Mouse (Mus musculus): ENCODE results near the gene Hsp90ab1.

The Hsp90ab1 gene

DNA sequence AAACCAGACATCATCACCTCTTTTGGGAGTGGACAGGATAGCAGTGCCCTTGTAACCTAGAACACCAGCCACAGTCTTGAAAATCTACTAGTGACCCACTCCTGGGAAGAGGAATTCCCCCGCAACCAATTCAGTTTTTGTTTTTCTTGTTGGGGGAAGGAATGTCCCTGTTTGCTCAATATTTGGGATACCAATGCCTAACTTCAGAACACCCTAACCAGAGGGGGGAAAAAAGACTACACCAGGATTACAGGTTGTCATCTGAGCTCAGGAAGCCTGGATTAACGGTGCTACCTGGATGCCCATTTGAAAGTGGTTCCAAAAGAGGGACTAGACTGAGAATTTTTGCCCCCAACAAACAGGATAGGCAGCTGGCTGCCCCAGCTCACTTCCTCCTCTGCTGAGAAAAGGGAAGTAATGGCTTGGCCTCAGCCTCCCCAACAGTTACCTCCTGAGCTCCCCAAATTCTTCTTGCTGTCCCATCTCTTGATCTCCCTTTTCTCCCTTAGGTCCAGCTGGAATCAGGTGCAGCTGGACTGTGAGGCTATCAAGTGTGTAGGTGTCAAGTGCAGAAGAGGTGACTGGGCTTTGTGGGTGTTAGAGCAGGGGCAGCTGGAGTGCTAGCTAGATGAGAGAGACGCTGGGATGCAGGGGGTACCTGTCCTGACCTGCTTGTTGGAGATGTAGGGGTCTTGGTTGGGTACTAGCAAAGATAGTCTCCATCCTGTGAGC lies 16.4 kb downstream of the Hsp90ab1 start:
- no peak for DNase-seq

DNA sequence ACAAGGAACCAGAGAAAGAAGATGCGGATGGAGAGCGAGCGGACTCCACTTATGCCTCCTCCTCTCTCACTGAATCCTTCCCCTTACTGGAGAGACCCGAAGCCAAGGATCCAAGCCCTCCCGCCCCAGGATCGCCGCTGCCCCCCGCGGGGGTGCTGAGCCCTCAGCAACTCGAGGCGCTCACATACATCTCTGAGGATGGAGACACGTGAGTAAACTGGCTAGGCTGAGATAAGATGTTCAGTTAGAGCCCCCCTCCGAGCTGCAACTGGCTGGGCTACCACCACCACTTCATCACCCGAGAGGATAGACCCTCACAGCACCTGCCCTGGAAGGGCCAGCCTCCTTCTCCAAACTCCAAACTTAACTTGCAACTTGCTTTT lies 17.0 kb downstream of the Hsp90ab1 start:
- DNase-seq = no peak

DNA sequence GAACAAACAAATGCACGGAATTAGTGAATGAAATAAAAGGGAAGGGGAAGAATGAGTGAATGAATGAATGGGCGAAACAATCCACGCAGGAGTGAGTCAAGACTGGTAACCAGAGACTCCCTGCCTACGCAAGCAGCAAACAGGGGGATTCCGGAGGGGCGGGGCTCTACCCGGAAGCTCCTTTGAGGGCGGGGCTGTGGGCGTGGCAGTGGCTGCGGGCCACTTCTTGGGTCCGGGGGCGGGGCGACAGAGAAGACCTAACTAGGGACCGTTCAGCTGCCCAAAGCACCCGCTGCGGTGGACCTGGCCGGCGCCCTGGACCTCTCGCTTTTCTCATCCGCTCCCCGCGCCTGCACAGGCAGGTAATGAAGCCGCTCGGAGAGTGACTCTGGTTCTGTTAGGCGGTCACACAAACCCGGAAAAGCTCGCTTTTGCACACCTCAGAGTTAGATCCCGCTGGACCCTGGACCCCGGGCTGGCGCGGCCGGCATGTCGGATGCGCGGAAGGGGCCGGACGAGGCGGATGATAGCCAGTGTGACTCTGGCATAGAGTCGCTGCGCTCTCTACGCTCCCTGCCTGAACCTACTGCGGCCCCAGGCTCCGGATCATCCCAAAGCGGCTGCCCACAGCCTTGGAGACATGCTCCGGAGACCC lies 17.5 kb downstream of the Hsp90ab1 start, which contains the start of gene Nfkbie:
TSS of gene Nfkbie (plus strand) at position 252 of the 655 bp plus-strand sequence.
- DNase-seq = peak; percentile 97 to 99

DNA sequence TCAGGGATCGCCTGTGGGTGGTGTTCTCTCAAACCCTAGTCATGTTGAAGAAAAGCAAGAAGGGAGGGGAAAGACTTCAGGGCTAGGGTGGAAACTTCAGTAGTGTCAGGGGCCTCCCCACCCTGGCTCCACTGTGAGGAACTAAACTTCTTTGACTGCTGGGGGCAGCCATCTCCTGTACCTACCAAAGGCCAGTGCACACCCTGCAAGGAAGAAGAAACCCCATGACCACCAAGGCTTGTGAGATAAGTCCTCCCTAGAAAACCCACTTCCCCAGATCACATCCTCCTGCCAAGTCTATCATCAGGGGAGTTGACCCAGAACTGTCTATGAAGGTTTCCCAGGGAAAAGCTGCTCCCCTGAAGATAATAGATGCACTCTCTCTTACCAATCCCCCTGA lies 18.7 kb downstream of the Hsp90ab1 start:
- no peak for DNase-seq

DNA sequence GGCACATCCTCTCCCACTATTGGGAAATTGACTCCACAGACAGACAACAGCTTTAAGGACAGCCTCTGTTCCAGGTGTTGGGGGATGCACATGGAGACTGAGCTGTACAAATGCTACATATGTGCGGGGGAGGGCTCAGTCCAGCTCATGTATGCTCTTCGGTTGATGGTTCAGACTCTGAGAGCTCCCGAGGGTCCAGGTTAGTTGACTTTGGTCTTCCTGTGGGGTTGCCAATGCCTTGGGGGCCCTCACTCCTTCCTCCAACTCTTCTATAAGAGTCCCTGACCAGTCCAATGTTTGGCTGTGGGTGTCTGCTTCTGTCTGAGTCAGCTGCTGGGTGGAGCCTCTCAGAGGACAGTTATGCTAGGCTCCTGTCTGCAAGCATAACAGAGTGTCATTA lies 20.0 kb downstream of the Hsp90ab1 start:
- no peak for DNase-seq

DNA sequence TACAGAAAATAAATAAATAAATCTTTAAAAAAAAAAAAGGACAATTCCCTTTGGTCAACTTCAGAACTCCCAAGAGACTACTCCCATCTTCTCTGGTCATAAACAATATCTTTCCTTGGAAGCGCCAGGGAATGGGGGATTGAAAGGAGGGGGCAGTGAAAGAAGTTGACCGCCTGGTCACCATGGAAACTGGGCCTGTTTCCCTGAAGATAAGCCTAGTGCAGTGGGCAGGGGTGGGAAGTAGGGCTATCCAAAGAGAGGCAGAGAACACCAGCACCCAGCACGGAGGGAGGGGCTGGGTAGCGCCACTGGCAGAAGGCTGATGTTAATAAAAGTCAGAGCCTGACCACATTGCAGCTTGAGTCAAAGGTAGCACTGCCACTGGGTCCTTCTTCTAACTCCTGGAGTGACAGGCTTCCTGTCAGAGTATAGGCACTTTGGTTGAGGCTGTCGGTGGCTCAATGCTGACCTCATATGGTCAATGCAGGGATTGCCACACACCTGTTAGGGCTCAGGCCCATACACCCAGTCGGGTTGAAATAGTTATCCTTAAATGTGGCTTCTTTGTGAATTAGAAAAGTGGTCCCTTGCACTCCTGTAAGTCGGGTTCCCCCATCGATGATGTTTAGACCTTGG lies 21.1 kb downstream of the Hsp90ab1 start:
- peak; percentile 71 to 85 for DNase-seq

DNA sequence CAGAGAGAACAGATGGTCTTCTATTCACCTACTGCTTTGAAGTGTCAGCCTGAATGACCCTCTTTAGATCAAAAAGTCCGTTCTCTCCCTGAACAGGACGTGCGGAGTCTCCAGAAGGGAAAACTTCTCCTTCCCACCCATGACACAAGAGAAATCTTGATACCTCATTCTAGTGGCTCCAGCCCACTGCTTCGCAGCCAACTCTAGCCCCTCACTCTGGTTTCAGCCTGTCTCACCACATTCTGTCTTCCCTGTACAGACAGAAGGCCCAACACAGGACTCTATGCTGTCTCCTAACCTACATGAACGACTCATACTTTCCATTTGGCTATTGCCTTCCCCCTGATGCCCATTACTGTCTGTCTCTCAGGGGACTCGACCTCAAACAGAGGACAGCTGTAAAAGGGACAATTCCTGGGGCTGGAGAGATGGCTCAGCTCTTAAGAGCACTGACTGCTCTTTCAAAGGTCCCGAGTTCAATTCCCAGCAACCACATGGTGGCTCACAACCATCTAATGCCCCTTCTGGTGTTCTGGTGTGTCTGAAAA lies 21.7 kb downstream of the Hsp90ab1 start:
- no peak for DNase-seq

DNA sequence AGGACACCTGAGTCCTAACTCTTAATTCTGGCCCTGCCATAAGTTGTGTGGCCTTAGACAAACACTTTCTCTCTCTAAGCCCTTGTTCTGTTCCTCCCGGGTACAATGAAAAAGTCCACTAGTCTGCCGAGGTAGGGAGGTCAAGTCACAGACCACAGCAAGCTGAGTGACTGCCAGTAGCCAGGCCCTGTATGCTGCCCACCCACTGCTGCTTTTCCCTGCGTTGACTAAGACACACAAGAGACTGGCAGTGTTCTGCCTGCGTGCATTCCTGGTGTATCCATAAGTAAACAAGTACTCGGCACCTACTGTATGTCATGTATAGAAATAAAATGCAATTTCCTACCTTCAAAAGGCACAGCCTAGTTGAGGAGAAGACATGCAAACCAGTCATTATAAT lies 22.8 kb downstream of the Hsp90ab1 start:
- no peak for DNase-seq

DNA sequence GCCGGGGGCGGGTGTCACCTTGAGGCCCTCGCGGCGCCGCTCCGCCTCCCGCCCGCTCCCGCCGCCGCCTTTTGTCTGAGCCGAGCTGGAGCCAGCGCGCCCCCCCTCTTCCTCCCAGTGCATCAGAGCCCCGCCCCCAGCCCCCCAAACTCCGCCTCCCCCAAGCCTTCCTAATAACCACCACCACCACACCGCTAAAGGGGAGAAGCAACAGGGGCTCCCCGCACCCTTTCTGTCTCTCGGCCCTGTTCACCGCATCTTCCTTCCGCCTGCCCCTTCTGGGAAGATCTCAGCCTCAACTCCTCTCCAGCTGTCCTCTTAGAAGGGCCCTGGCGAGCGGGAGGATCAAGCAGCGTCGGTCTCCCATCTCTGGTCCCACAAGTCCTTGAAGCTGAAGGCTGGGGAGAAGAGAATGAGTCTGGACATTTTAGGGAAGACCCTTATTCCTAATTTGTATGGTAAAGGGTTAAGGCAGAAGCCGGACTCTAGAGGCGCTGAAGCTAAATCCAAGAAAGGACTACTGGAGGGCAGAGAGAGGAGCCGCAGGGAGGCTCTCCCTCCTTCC lies 23.4 kb downstream of the Hsp90ab1 start, which contains the start of gene Tmem151b:
TSS of gene Tmem151b (minus strand) at position 61 of the 565 bp plus-strand sequence.
- peak in 1 of 2 experiments; percentile 28 for DNase-seq

DNA sequence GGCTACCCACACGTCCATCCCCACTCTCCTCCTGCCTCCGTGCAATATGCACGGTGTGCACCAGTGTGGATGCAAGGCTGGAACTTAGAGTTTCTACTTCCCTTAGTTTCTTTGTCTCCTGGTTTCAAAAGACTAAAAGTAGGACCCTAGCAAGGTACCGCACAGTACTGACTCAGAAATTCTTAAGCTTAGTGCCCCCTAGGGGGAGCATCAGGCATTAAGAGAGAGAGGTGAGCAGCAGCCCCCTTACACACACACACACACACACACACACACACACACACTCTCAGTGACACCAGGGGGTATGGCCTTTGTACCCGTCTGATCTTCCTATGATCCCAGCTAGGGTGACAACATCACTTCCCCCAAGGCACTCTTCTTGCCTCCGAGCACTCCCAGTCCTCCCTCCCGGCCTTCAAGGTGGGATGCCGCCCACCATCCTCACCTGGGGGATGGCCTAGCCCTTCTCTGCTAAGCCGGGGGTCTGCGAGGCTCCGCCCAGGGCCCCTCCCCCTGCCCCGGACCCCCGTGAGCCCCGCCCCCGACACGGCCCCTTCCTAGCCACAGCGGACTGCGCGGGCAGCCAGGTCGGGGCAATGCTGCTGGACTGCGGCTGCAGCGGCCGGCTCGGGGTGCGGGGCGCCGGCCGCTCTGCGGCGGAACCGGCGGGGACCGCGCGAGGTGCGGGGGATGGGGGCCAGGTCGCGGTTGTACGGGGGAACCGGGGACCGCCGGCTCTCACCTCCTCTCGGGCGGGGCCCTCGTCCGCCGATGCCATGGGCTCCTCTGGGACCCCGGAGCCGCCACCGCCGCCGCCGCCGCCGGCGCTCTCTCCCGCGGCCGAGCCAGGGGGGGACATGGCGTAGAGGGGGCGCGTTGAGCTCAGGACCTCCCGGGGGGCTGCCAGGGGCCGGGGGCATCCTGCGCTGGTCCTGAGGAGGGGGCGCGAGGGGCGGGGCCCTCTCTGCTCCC lies 24.2 kb downstream of the Hsp90ab1 start:
- DNase-seq = no peak

DNA sequence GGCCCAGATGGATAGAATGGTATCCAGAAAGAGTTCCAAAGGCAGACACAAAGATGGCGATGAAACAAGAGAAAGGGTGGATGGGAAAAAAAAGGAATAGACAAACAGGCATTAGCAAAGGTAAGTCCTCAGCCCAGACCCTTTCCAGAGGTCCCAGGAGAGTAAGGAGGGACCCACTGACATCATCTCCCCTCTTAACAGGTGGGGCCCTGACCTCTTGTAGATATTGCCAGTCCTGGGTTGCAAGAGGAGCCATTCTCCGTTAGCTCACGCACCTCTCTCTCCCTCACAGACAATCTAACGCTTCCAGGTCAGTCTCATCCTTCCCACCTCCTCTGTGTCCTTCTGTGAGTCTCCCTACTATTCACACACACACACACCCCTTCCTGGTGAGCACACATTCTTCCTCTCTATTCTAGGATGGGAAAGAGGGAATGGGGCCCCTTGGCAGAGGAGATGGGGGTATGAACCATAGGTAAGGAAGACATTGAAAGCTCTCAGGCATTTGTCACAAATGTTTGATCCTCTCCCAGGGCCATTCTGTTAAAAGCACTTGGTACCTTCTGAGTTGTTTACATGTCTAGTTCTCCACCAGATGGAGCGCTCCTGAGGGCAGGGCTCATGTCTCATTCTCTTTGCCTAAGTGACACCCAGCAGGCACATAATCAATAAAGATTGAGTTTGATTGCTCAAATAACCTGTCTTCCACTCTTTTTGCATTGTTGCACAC lies 25.4 kb downstream of the Hsp90ab1 start:
- no peak for DNase-seq

DNA sequence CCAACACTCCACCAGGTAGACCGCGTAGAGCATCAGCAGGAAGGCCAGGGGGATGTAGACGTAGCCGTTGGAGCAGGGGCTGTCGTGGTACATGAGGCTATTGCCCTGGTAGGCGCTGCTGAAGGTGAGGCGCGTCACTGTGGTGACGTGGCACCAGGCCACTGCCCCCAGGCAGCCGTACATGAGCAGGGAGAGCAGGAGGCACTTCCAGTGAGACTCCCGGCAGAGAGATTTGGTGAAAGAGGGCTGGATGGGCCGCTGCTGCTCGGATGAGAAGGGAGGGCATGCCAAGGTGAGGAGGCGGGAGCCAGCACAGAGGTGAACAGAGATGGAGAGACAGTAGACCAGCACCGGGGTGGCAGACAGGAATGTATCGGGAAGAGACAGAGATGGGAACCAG lies 26.1 kb downstream of the Hsp90ab1 start:
- no peak for DNase-seq

DNA sequence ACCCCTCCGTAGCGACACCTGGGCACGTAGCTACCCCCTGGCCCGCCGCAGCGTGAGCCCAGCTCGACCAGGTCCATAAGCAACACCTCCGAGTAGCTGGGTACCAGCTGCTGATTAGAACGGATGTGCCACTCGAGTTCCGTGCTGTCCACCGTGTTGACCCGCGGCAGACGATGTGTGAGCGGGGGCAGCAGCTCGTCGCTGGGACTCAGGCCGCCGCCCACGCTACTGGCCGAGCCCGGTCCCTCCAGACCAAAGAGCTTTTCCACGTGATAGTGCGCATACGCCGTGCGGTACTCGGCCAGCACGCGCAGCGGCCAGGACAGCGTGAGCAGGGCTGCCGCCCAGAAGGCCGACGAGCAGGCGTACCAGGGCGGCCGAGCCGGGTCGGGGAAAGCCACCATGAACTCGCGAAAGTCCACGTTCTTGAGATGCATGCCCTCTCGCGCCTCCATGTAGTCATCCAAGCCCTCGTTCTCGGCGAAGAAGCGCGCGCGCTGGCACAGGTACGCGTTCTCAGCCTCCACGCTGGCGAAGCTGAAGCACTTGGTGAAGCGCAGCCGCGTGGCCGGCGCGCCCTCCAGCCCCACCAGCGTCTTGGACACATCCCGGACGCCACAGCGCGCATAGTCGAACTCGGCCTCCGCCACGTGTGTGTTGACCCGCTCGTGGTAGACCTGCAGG lies 27.7 kb downstream of the Hsp90ab1 start:
- no peak for DNase-seq

DNA sequence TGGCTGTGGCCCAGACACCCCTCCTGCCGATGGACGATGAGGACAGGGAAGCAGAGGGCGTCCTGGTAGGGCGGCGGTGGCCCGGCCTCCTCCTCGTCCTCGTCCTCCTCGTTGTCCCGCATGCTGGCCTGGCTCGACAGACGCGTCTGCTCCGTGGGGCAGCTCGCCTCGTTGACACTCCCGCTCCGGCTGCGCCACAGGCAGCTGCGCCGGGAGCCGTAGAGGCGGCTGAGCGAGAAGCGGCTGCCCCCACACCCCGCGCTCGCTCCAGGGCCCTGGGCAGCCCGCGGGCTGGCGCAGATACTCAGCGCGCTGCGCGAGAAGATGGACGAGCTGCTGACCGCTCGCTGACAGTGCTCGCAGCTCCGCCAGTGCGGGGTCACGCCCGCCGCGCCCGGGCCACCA lies 28.2 kb downstream of the Hsp90ab1 start:
- no peak for DNase-seq

DNA sequence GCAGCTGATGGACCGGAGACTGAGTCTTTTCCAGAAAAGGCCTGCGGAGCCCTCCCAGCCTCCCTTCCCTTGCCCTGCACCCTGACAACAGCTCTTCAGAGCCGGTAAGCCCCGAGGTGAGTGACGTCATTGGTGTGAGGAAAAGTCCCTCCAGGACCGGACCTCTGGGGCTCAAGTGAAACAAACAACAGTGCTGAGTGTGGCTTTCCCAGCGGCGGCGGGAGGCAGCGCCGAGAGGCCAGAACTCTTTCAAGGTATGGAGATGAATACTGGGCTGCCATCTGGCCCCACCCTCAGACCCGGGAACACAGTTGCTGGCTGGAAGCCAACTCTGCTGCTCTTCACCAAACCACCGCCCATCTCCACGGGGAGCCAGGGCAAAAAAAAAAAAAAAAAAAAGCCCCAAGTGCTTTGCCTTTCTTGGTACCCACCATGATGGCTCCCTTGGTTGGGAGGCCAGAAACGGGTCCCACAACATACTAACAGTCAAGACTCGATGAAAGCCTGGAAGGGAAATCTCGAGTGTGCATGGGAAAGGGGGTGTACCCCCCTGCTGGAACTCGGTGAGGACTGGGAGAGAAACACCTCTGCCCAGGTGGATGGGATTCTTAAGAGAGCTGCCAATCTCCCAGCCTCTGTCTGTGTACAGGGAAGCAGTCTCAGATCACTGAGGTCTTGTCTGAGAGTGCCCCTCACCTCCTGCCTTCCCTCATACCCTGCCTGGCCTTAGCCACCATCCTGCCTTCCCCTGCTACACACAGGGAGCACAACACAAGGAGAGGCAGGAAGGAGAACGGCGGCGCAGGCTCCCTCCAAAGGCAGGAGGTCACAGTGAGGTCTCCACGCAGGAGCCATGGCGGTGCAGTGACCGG lies 28.8 kb downstream of the Hsp90ab1 start:
- no peak for DNase-seq

DNA sequence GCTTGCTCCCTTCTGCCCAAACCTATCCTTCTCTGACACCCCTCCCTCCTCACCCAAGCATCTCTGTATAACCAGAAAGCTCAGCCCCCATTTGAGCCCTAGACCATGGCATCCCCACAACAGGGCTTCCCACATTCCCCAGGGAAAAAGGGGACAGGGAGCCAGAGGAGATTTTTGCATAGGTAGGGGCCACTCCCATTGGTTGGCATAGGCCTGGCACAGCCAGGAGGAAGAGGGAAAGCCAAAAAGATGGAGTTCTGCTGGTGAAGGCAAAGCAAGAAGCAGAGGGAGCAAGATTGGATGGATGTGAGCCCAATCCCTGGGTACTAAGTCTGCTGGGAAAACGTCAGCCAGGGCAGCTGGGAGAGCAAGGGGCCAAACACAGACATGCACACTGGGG lies 30.0 kb downstream of the Hsp90ab1 start:
- DNase-seq = no peak

DNA sequence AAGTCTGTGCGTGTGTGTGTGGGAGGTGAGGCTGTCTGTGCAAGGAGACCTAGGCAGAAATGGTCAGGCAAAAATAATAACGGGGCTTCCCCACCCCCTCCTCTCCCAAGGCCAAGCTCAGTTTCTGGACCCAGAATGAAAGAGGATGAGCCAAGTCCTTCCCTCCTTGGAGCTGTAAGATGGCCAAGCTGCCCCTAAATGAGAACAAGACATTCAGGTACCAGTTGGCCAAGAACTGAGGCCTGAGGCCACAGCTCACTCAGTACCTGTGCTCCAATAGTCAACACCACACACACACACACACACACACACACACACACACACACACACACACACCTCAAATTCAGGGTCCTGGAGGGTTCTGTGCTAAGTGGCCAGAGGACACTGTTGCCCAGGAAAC lies 30.4 kb downstream of the Hsp90ab1 start:
- no peak for DNase-seq

DNA sequence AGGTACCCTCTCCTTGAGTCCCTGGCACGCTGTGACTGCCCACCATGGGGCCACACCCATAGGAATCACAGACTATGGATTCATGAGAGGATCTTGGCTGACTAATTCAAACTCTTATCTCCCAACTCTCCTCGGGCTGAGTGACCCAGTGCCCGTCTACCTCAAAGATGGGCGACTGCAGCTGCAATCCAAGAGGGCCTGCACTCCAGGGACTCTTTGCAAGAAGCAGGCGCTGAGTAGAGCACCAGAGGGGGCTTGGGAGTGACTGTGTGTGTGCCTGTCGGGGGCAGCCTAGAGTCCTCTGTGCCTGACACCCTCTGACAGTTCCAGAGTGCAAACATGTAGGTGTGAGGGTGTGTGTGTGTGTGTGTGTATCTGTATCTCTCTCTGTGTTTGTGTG lies 30.9 kb downstream of the Hsp90ab1 start:
- no peak for DNase-seq

DNA sequence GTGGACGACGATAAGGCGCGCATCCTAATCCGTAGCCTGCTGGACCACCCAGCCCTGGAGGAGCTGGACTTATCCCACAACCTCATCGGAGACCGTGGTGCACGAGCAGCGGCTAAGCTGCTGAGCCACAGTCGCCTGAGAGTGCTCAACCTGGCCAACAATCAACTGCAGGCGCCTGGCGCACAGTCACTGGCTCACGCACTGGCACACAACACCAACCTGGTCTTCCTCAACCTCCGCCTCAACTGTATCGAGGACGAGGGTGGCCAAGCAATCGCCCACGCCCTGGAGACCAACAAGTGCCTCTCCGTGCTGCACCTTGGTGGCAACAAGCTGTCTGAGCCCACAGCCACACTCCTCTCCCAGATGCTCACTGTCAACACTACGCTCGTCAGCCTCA lies 33.4 kb downstream of the Hsp90ab1 start:
- no peak for DNase-seq

DNA sequence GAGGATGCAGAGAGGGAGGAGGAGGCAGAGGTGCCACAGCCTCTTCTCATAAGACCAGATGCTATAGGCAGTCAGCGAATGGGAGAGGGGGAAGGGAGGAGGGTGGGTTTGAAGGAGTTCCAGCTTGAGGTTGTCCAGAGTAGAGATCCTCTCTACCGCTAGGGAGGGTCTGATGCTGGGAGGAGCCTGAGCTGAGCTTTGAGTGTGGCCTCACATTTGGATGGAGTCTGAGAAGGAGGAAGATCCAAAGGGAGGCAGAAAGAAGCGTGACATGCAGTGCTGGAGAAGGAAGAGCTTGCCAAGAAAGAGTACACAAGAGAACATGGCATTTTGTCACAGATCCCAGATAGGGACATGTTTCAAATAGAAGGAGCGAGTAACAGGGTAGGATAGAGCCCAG lies 34.7 kb downstream of the Hsp90ab1 start:
- DNase-seq = no peak
